Mouse (Mus musculus) myocyte (in vitro differentiated cells): ENCODE measurements at regions not wholly inside any gene's neighbourhood (a gene's known extent, or its start where the extent isn't known, plus 50 kb on each side); places are given as distances from the start of the nearest gene placed in this dataset.

ENCODE experiments used
- H3K27me3 ChIP-seq: one replicate; pipeline ENCODE4 v1.6.1; 2011; ENCODE audit not compliant: control insufficient read depth, insufficient read depth, insufficient read length
- H3K36me3 ChIP-seq: one replicate; pipeline ENCODE4 v1.6.1; 2011; ENCODE audit not compliant: control insufficient read depth, insufficient read depth
- H3K4me2 ChIP-seq: one replicate; pipeline ENCODE4 v1.6.1; 2011; ENCODE audit warnings: low read depth, control low read depth
- H3K4me3 ChIP-seq: one replicate; pipeline ENCODE4 v1.5.1; 2011; ENCODE audit warnings: mild to moderate bottlenecking, control low read depth, moderate library complexity
- H3K79me2 ChIP-seq: one replicate; pipeline ENCODE4 v1.6.1; 2011; ENCODE audit not compliant: control insufficient read depth, insufficient read depth
- H3ac ChIP-seq: one replicate; pipeline ENCODE4 v1.6.1; 2011; ENCODE audit not compliant: control insufficient read depth, insufficient read length
- CEBPB ChIP-seq: IDR thresholded peaks from 2 replicates; pipeline ENCODE4 v1.6.1; 2011; ENCODE audit warnings: mild to moderate bottlenecking, moderate library complexity; ENCODE audit not compliant: poor library complexity, insufficient read depth, severe bottlenecking
- E2F4 ChIP-seq: IDR thresholded peaks from one replicate; pipeline ENCODE4 v1.6.1; 2011; ENCODE audit warnings: mild to moderate bottlenecking, control low read depth, moderate library complexity; ENCODE audit not compliant: insufficient read depth
- MAX ChIP-seq: IDR thresholded peaks from one replicate; pipeline ENCODE4 v1.6.1; 2011; ENCODE audit warnings: low read depth, mild to moderate bottlenecking, control low read depth
- MYOD1 ChIP-seq, 3 experiments: IDR thresholded peaks; one replicate each; pipeline ENCODE4 v1.6.1; 2011; ENCODE audit warnings: control low read depth in 2 of 3, low read depth in 2 of 3, mild to moderate bottlenecking in 2 of 3, moderate library complexity in 1 of 3; ENCODE audit not compliant: insufficient read length in 2 of 3, control insufficient read depth in 1 of 3
- MYOG ChIP-seq, 3 experiments: IDR thresholded peaks; one replicate each; pipeline ENCODE4 v1.6.1; 2011; ENCODE audit warnings: control low read depth in 2 of 3, low read depth in 2 of 3, mild to moderate bottlenecking in 2 of 3; ENCODE audit not compliant: insufficient read length in 2 of 3, control insufficient read depth in 1 of 3, insufficient read depth in 1 of 3
- POLR2A ChIP-seq: IDR thresholded peaks from one replicate; pipeline ENCODE4 v1.6.1; 2011; ENCODE audit warnings: low read depth, mild to moderate bottlenecking, control low read depth, moderate library complexity; ENCODE audit not compliant: insufficient read length
- POLR2AphosphoS2 ChIP-seq: IDR thresholded peaks from one replicate; pipeline ENCODE4 v1.6.1; 2011; ENCODE audit warnings: low read depth, control low read depth; ENCODE audit not compliant: insufficient read length
- REST ChIP-seq: IDR thresholded peaks from one replicate; pipeline ENCODE4 v1.6.1; 2011; ENCODE audit warnings: mild to moderate bottlenecking, control low read depth, moderate library complexity; ENCODE audit not compliant: insufficient read depth, insufficient read length
- SRF ChIP-seq: IDR thresholded peaks from one replicate; pipeline ENCODE4 v1.6.1; 2011; ENCODE audit warnings: low read depth; ENCODE audit not compliant: control insufficient read depth, insufficient read length
- TCF12 ChIP-seq: IDR thresholded peaks from one replicate; pipeline ENCODE4 v1.6.1; 2011; ENCODE audit warnings: mild to moderate bottlenecking, control low read depth; ENCODE audit not compliant: poor library complexity, insufficient read depth, severe bottlenecking
- TCF3 ChIP-seq: IDR thresholded peaks from one replicate; pipeline ENCODE4 v1.6.1; 2011; ENCODE audit warnings: low read depth, control low read depth; ENCODE audit not compliant: insufficient read length
- USF1 ChIP-seq: IDR thresholded peaks from one replicate; pipeline ENCODE4 v1.6.1; 2011; ENCODE audit warnings: low read depth, mild to moderate bottlenecking, control low read depth, moderate library complexity

- no peaks in the 10 kb centered on the region for H3K27me3 ChIP-seq
- no peak overlapping the region for H3ac ChIP-seq
- H3K4me3 ChIP-seq = no peak overlapping the region
- no peak overlapping the region for H3K4me2 ChIP-seq
- TF ChIP-seq POLR2AphosphoS2 = no peak
- TF ChIP-seq TCF3 = no peak
- no peak for TF ChIP-seq MYOD1 (IDR thresholded peaks at IDR 0.05; ENCODE audit: control insufficient read depth in 1 of 3, insufficient read length in 2 of 3, low read depth in 2 of 3)
- no peaks in the 10 kb centered on the region for H3K36me3 ChIP-seq
- no peaks in the 10 kb centered on the region for H3K79me2 ChIP-seq
Observed at GRCm38 (mm10) chr14:99592922-99593321, 294.4 kb downstream of the Klf5 start.

DNA sequence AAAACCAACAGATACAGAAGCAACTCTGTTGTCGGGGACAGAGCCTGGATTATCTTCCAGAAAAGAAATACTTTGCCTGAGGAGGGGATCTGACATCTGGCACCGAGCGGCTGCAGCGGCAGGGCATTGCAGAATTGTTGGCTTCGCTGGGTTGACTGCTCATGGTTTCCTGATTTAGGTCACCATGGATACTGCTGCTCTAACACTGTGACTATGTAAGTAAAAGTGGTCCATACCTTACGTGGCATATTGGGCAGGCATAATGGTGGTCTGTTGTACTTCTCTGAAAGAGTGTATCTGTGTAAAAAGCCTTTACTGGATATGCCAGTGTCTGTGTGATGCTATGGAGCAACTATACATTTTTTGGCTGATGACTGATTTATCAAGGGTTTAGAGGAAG is 295.4 kb downstream of the Klf5 start:
- Histone ChIP-seq H3K4me2 (no peak overlapping the region), H3K27me3 (no peaks in the 10 kb centered on the region), H3K4me3 (no peak overlapping the region), H3ac (no peak overlapping the region), H3K79me2 (no peaks in the 10 kb centered on the region), H3K36me3 (no peaks in the 10 kb centered on the region)
- TF ChIP-seq CEBPB (no peak), POLR2AphosphoS2 (no peak), E2F4 (no peak), MYOD1 (IDR thresholded peaks at IDR 0.05; ENCODE audit: control insufficient read depth in 1 of 3, insufficient read length in 2 of 3, low read depth in 2 of 3) (no peak), TCF3 (no peak), SRF (no peak), REST (no peak), POLR2A (no peak), USF1 (no peak), MAX (no peak), TCF12 (no peak)

GRCm38 (mm10) chr14:99601900-99602299 is 303.4 kb downstream of the Klf5 start:
- H3K36me3 ChIP-seq = no peaks in the 10 kb centered on the region
- no peak overlapping the region for H3K4me3 ChIP-seq
- TF ChIP-seq SRF = no peak
- TF ChIP-seq POLR2A = no peak
- TF ChIP-seq TCF12 = no peak
- TF ChIP-seq MYOG (IDR thresholded peaks at IDR 0.05; ENCODE audit: control insufficient read depth in 1 of 3, insufficient read depth in 1 of 3, insufficient read length in 2 of 3, low read depth in 2 of 3) = no peak
- H3K4me2 ChIP-seq = no peak overlapping the region
- no peaks in the 10 kb centered on the region for H3K79me2 ChIP-seq
- no peaks in the 10 kb centered on the region for H3K27me3 ChIP-seq
- H3ac ChIP-seq = no peak overlapping the region

- TF ChIP-seq POLR2A (no peak), REST (no peak), USF1 (no peak), MYOD1 (IDR thresholded peaks at IDR 0.05; ENCODE audit: control insufficient read depth in 1 of 3, insufficient read length in 2 of 3, low read depth in 2 of 3) (no peak), POLR2AphosphoS2 (no peak), MAX (no peak), CEBPB (no peak), SRF (no peak), TCF12 (no peak), TCF3 (no peak), E2F4 (no peak), MYOG (IDR thresholded peaks at IDR 0.05; ENCODE audit: control insufficient read depth in 1 of 3, insufficient read depth in 1 of 3, insufficient read length in 2 of 3, low read depth in 2 of 3) (no peak)
- Histone ChIP-seq H3K79me2 (no peaks in the 10 kb centered on the region), H3ac (no peak overlapping the region), H3K36me3 (no peaks in the 10 kb centered on the region), H3K27me3 (no peaks in the 10 kb centered on the region), H3K4me2 (no peak overlapping the region), H3K4me3 (no peak overlapping the region)
Observed at GRCm38 (mm10) chr14:99603257-99603656, 304.8 kb downstream of the Klf5 start.

- Histone ChIP-seq H3ac (no peak overlapping the region), H3K4me2 (no peak overlapping the region), H3K4me3 (no peak overlapping the region), H3K79me2 (no peaks in the 10 kb centered on the region), H3K27me3 (no peaks in the 10 kb centered on the region), H3K36me3 (no peaks in the 10 kb centered on the region)
- TF ChIP-seq USF1 = no peak
- TF ChIP-seq TCF3 = no peak
- no peak for TF ChIP-seq SRF
- TF ChIP-seq POLR2AphosphoS2 = no peak
- TF ChIP-seq TCF12 = no peak
- TF ChIP-seq MYOD1 (IDR thresholded peaks at IDR 0.05; ENCODE audit: control insufficient read depth in 1 of 3, insufficient read length in 2 of 3, low read depth in 2 of 3) = no peak
- TF ChIP-seq POLR2A = no peak
- no peak for TF ChIP-seq MYOG (IDR thresholded peaks at IDR 0.05; ENCODE audit: control insufficient read depth in 1 of 3, insufficient read depth in 1 of 3, insufficient read length in 2 of 3, low read depth in 2 of 3)
- no peak for TF ChIP-seq REST
- TF ChIP-seq MAX = no peak
- no peak for TF ChIP-seq CEBPB
- no peak for TF ChIP-seq E2F4
Observed at GRCm38 (mm10) chr14:99605351-99606100, 307.0 kb downstream of the Klf5 start.
